Mouse (Mus musculus) embryonic facial prominence, embryonic 11.5 days (tissue): ENCODE measurements at regions not wholly inside any gene's neighbourhood (a gene's known extent, or its start where the extent isn't known, plus 50 kb on each side); places are given as distances from the start of the nearest gene placed in this dataset.

ENCODE experiments used
- ATAC-seq: fragments of 200-750 bp; cut with Nextera tagmentation; replicated peaks from 2 replicates; pipeline ENCODE4 v1.8.0; 2017; ENCODE audit warnings: low read depth; ENCODE audit not compliant: insufficient number of reproducible peaks, low FRiP score, low TSS enrichment
- DNase-seq: peaks from one replicate; pipeline ENCODE4 v3.0.0-alpha.2; 2015; ENCODE audit warnings: low spot score
- H3K27ac ChIP-seq: fragments of 300-500 bp; sonication (generic); replicated peaks from 2 replicates; pipeline ENCODE4 v1.5.1; 2014; ENCODE audit warnings: mild to moderate bottlenecking, low read depth, low read length, control low read depth
- H3K27me3 ChIP-seq: fragments of 300-500 bp; sonication (generic); 2 replicates; pipeline ENCODE4 v1.6.1; 2014; ENCODE audit warnings: mild to moderate bottlenecking, low read length, moderate library complexity, mixed read lengths; ENCODE audit not compliant: control insufficient read depth, insufficient read depth
- H3K36me3 ChIP-seq: fragments of 300-500 bp; sonication (generic); replicated peaks from 2 replicates; pipeline ENCODE4 v1.6.1; 2014; ENCODE audit warnings: low read depth, mild to moderate bottlenecking, low read length, moderate library complexity, mixed read lengths; ENCODE audit not compliant: control insufficient read depth, insufficient read depth
- H3K4me1 ChIP-seq: fragments of 300-500 bp; sonication (generic); 2 replicates; pipeline ENCODE4 v1.6.1; 2014; ENCODE audit warnings: low read length, mixed read lengths; ENCODE audit not compliant: control insufficient read depth, insufficient read depth
- H3K4me2 ChIP-seq: fragments of 300-500 bp; sonication (generic); 2 replicates; pipeline ENCODE4 v1.6.1; 2014; ENCODE audit warnings: low read depth, mild to moderate bottlenecking, control low read depth, low read length, moderate library complexity
- H3K4me3 ChIP-seq: fragments of 300-500 bp; sonication (generic); 2 replicates; pipeline ENCODE4 v1.5.1; 2014; ENCODE audit warnings: low read depth, low read length, control low read depth
- H3K9ac ChIP-seq: fragments of 300-500 bp; sonication (generic); replicated peaks from 2 replicates; pipeline ENCODE4 v1.6.1; 2014; ENCODE audit warnings: mild to moderate bottlenecking, control low read depth, low read length
- H3K9me3 ChIP-seq: fragments of 300-500 bp; sonication (generic); replicated peaks from 2 replicates; pipeline ENCODE4 v1.6.1; 2016; ENCODE audit warnings: mild to moderate bottlenecking, low read length, inconsistent platforms, mixed read lengths; ENCODE audit not compliant: control insufficient read depth
- WGBS: fragments of 180-500 bp; shearing (Covaris S2); extraction: QIAGEN DNeasy Blood & Tissue Kit; methylation state at CpG from one replicate; pipeline ENCODE4 v1.1.7; 2014; 5-methylcytosine and 5-hydroxymethylcytosine counted together

- WGBS, result 73% methylated on average over 5 of the region's 5 CpGs
These were observed 230.5 kb upstream of the Spdye4c start for GRCm38 (mm10) chr2:128360517-128360916.

DNA sequence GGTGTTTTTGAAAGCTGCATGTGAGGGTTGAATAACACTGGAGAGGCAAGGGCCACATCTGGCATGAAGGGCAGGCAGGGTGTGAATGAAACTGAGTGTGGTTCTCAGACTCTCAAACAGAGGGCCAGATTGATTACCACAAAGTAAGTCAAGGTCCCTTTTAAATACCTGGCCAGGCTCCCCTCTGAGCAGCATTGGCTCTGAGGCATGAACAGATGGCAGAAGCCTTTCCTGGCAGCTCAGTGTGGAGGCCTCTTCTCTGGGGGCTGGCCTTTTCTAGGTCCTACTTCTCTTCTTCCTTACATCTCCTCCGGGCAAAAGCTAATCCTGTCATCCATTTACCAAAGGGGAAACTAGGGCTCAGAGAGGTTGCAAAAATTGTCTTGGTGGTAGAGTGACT lies 229.6 kb upstream of the Spdye4c start:
- Histone ChIP-seq H3K9ac (no peak overlapping the region), H3K4me1 (no peaks in the 10 kb centered on the region), H3K9me3 (no peaks in the 10 kb centered on the region), H3K36me3 (no peaks in the 10 kb centered on the region), H3K4me3 (no peak overlapping the region), H3K4me2 (no peak overlapping the region), H3K27ac (no peak overlapping the region), H3K27me3 (no peaks in the 10 kb centered on the region)
- 85% methylated on average over 1 of the region's 1 CpGs for WGBS
- ATAC-seq (no peak), DNase-seq (no peak)

More at GRCm38 (mm10) chr2:128360517-128360916, 230.5 kb upstream of the Spdye4c start:
- H3K4me2 ChIP-seq, result no peak overlapping the region
- no peaks in the 10 kb centered on the region for H3K4me1 ChIP-seq
- no peak for ATAC-seq
- H3K4me3 ChIP-seq, result no peak overlapping the region
- no peak overlapping the region for H3K27ac ChIP-seq
- no peaks in the 10 kb centered on the region for H3K36me3 ChIP-seq
- no peak for DNase-seq
- no peaks in the 10 kb centered on the region for H3K9me3 ChIP-seq
- H3K27me3 ChIP-seq, result no peaks in the 10 kb centered on the region
- H3K9ac ChIP-seq, result no peak overlapping the region

GRCm38 (mm10) chr2:128364161-128364560 lies 226.8 kb upstream of the Spdye4c start:
- ATAC-seq, result 0 out of 2 replicates have a peak, but pooled peaks have one; percentile 32
- H3K27ac ChIP-seq, result no peak overlapping the region
- 64% methylated on average over 14 of the region's 14 CpGs for WGBS
- H3K4me3 ChIP-seq, result no peak overlapping the region
- DNase-seq, result peak; percentile 46
- no peaks in the 10 kb centered on the region for H3K36me3 ChIP-seq
- no peaks in the 10 kb centered on the region for H3K9me3 ChIP-seq
- H3K4me2 ChIP-seq, result no peak overlapping the region
- no peaks in the 10 kb centered on the region for H3K27me3 ChIP-seq
- H3K4me1 ChIP-seq, result no peaks in the 10 kb centered on the region
- H3K9ac ChIP-seq, result no peak overlapping the region

DNA sequence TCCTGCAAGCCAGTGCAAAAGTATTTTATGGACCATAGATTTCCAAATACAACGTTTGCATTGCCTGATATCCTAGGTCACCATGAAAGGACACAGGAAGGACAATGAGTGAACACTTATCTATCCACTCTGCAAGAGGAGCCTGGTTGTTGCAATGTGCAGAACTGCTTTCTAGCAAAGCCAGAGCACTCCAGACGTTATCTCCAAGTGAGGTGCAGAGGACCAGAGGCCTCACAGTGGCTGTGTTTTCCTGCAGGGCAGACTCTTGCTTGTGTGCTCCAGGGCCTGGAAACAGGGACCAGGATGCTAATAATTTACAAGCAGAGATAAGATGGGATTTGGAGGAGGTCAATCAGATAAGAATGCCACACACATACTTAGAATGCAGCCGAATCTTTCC lies 226.0 kb upstream of the Spdye4c start:
- H3K27me3 ChIP-seq, result no peaks in the 10 kb centered on the region
- H3K9ac ChIP-seq, result no peak overlapping the region
- ATAC-seq (no peak), DNase-seq (no peak)
- WGBS, result 63% methylated on average over 3 of the region's 3 CpGs
- H3K4me3 ChIP-seq, result no peak overlapping the region
- no peaks in the 10 kb centered on the region for H3K9me3 ChIP-seq
- no peaks in the 10 kb centered on the region for H3K4me1 ChIP-seq
- H3K27ac ChIP-seq, result no peak overlapping the region
- H3K36me3 ChIP-seq, result no peaks in the 10 kb centered on the region
- no peak overlapping the region for H3K4me2 ChIP-seq

GRCm38 (mm10) chr2:128365775-128366174 lies 225.2 kb upstream of the Spdye4c start:
- Histone ChIP-seq H3K36me3 (no peaks in the 10 kb centered on the region), H3K4me2 (no peak overlapping the region), H3K4me3 (no peak overlapping the region), H3K4me1 (no peaks in the 10 kb centered on the region), H3K27ac (no peak overlapping the region), H3K9me3 (no peaks in the 10 kb centered on the region), H3K27me3 (no peaks in the 10 kb centered on the region), H3K9ac (no peak overlapping the region)
- ATAC-seq, result no peak; the same call in 1 of the 2 replicates
- 93% methylated on average over 2 of the region's 2 CpGs for WGBS
- DNase-seq, result no peak

- Histone ChIP-seq H3K27me3 (no peaks in the 10 kb centered on the region), H3K4me1 (no peaks in the 10 kb centered on the region), H3K9me3 (no peaks in the 10 kb centered on the region), H3K27ac (no peak overlapping the region), H3K9ac (no peak overlapping the region), H3K36me3 (no peaks in the 10 kb centered on the region), H3K4me3 (no peak overlapping the region), H3K4me2 (no peak overlapping the region)
- ATAC-seq (no peak), DNase-seq (no peak)
- WGBS, result 88% methylated on average over 14 of the region's 14 CpGs
These were observed 223.5 kb upstream of the Spdye4c start for GRCm38 (mm10) chr2:128367266-128368150.

- DNase-seq (no peak), ATAC-seq (no peak)
- H3K27ac ChIP-seq, result no peak overlapping the region
- no peaks in the 10 kb centered on the region for H3K9me3 ChIP-seq
- WGBS, result 73% methylated on average over 7 of the region's 7 CpGs
- no peak overlapping the region for H3K4me2 ChIP-seq
- no peak overlapping the region for H3K9ac ChIP-seq
- no peaks in the 10 kb centered on the region for H3K27me3 ChIP-seq
- no peaks in the 10 kb centered on the region for H3K4me1 ChIP-seq
- H3K36me3 ChIP-seq, result no peaks in the 10 kb centered on the region
- H3K4me3 ChIP-seq, result no peak overlapping the region
These were observed 222.3 kb upstream of the Spdye4c start for GRCm38 (mm10) chr2:128368534-128369273.

- Histone ChIP-seq H3K4me2 (no peak overlapping the region), H3K9me3 (no peaks in the 10 kb centered on the region), H3K27me3 (no peaks in the 10 kb centered on the region), H3K27ac (no peak overlapping the region), H3K4me3 (no peak overlapping the region), H3K36me3 (no peaks in the 10 kb centered on the region), H3K4me1 (no peaks in the 10 kb centered on the region), H3K9ac (no peak overlapping the region)
- ATAC-seq (no peak), DNase-seq (no peak)
- 83% methylated on average over 10 of the region's 10 CpGs for WGBS
These were observed 220.2 kb upstream of the Spdye4c start for GRCm38 (mm10) chr2:128370821-128371220.
